Mouse (Mus musculus) midbrain, postnatal 0 days (tissue): ENCODE data around the gene Eif4h. TPM values are rescaled to one million over a fixed set of nuclear protein-coding genes. Genes with fewer than 3 reads are reported as not detected.

Source experiments
- ATAC-seq: fragments of 200-750 bp; cut with Nextera tagmentation; 2 replicates; pipeline ENCODE4 v1.8.0; 2017; ENCODE audit warnings: moderate number of reproducible peaks, mild to moderate bottlenecking, moderate TSS enrichment, moderate library complexity; ENCODE audit not compliant: low FRiP score
- DNase-seq: peaks from one replicate; pipeline ENCODE4 v3.0.0-alpha.2; 2015; ENCODE audit warnings: low spot score
- H3K27ac ChIP-seq: fragments of 300-500 bp; sonication (generic); 2 replicates; pipeline ENCODE4 v1.5.1; 2014; ENCODE audit warnings: low read depth, mild to moderate bottlenecking, low read length, mixed read lengths
- H3K27me3 ChIP-seq: fragments of 300-500 bp; sonication (generic); 2 replicates; pipeline ENCODE4 v1.6.1; 2014; ENCODE audit warnings: low read length, control low read depth, mixed read lengths; ENCODE audit not compliant: insufficient read depth
- H3K36me3 ChIP-seq: fragments of 300-500 bp; sonication (generic); 2 replicates; pipeline ENCODE4 v1.6.1; 2014; ENCODE audit warnings: low read length, control low read depth, mixed read lengths; ENCODE audit not compliant: insufficient read depth
- H3K4me1 ChIP-seq: fragments of 300-500 bp; sonication (generic); 2 replicates; pipeline ENCODE4 v1.6.1; 2014; ENCODE audit warnings: mild to moderate bottlenecking, control low read depth, antibody characterized with exemption, low read length, mixed read lengths; ENCODE audit not compliant: insufficient read depth
- H3K4me2 ChIP-seq: fragments of 300-500 bp; sonication (generic); 2 replicates; pipeline ENCODE4 v1.6.1; 2014; ENCODE audit warnings: low read depth, mild to moderate bottlenecking, low read length, mixed read lengths; ENCODE audit not compliant: poor library complexity, severe bottlenecking
- H3K4me3 ChIP-seq: fragments of 300-500 bp; sonication (generic); 2 replicates; pipeline ENCODE4 v1.5.1; 2014; ENCODE audit warnings: low read depth, mild to moderate bottlenecking, low read length, moderate library complexity
- H3K9ac ChIP-seq: fragments of 300-500 bp; sonication (generic); replicated peaks from 2 replicates; pipeline ENCODE4 v1.6.1; 2014; ENCODE audit warnings: mild to moderate bottlenecking, low read length, moderate library complexity, mixed read lengths; ENCODE audit not compliant: poor library complexity, severe bottlenecking
- H3K9me3 ChIP-seq: fragments of 300-500 bp; sonication (generic); 2 replicates; pipeline ENCODE4 v1.6.1; 2016; ENCODE audit warnings: low read length, control low read depth
- CTCF ChIP-seq: IDR thresholded peaks from 2 replicates; pipeline ENCODE4 v1.5.1; 2016; ENCODE audit warnings: antibody characterized with exemption, mild to moderate bottlenecking
- WGBS: fragments of 180-500 bp; shearing (Covaris S2); extraction: QIAGEN DNeasy Blood & Tissue Kit; methylation state at CpG from one replicate; pipeline ENCODE4 v1.1.7; 2014; 5-methylcytosine and 5-hydroxymethylcytosine counted together
- polyA plus RNA-seq: library from polyadenylated mRNA; unstranded; fragments of >200 nt; fragmentation: Nextera tagmentation; extraction: Ambion mirVana; gene quantifications from 2 replicates; pipeline ENCODE4 v1.2.1, GENCODE M21; 2015
- total RNA-seq: library from RNA; depleted of rRNA; stranded (reverse); fragments of >200 nt; gene quantifications from 2 replicates; pipeline ENCODE4 v1.2.3, GENCODE M21; 2014

Gene Eif4h
- total and polyA plus RNA-seq, 2 experiments from 2014 or later, result 302 to 435 TPM

- Histone ChIP-seq H3K27ac (no peak overlapping the region), H3K27me3 (no peaks in the 10 kb centered on the region), H3K36me3 (peaks cover 54% of the 10 kb centered on the region), H3K4me1 (no peaks in the 10 kb centered on the region), H3K9me3 (no peaks in the 10 kb centered on the region), H3K9ac (no peak overlapping the region), H3K4me2 (no peak overlapping the region), H3K4me3 (no peak overlapping the region)
- WGBS, result 72% methylated on average over 10 of the region's 10 CpGs
- ATAC-seq, result no peak
- peak; percentile 68 for DNase-seq
- TF ChIP-seq CTCF, result no peak
Observed at GRCm38 (mm10) chr5:134597711-134598110, 41.6 kb downstream of the Eif4h start.

- Histone ChIP-seq H3K4me2 (no peak overlapping the region), H3K9me3 (no peaks in the 10 kb centered on the region), H3K4me1 (no peaks in the 10 kb centered on the region), H3K36me3 (peaks cover 59% of the 10 kb centered on the region), H3K27ac (no peak overlapping the region), H3K9ac (no peak overlapping the region), H3K27me3 (no peaks in the 10 kb centered on the region), H3K4me3 (no peak overlapping the region)
- TF ChIP-seq CTCF, result no peak
- 91% methylated on average over 9 of the region's 9 CpGs for WGBS
- DNase-seq, result no peak
- no peak for ATAC-seq
Observed at GRCm38 (mm10) chr5:134593093-134593492, 46.2 kb downstream of the Eif4h start.

- Histone ChIP-seq H3K9me3 (no peaks in the 10 kb centered on the region), H3K4me3 (no peak overlapping the region), H3K27ac (no peak overlapping the region), H3K9ac (no peak overlapping the region), H3K27me3 (no peaks in the 10 kb centered on the region), H3K4me2 (no peak overlapping the region), H3K36me3 (peaks cover 50% of the 10 kb centered on the region), H3K4me1 (no peaks in the 10 kb centered on the region)
- no peak for TF ChIP-seq CTCF
- DNase-seq, result no peak
- no peak for ATAC-seq
- WGBS, result 92% methylated on average over 11 of the region's 11 CpGs
Observed at GRCm38 (mm10) chr5:134592026-134592581, 47.2 kb downstream of the Eif4h start.

- Histone ChIP-seq H3K4me2 (no peak overlapping the region), H3K36me3 (peaks cover 32% of the 10 kb centered on the region), H3K4me1 (no peaks in the 10 kb centered on the region), H3K27me3 (no peaks in the 10 kb centered on the region), H3K9ac (no peak overlapping the region), H3K9me3 (no peaks in the 10 kb centered on the region), H3K27ac (no peak overlapping the region), H3K4me3 (no peak overlapping the region)
- DNase-seq (no peak), ATAC-seq (no peak)
- 88% methylated on average over 3 of the region's 3 CpGs for WGBS
- no peak for TF ChIP-seq CTCF
Observed at GRCm38 (mm10) chr5:134589900-134590299, 49.4 kb downstream of the Eif4h start.

- H3K27me3 ChIP-seq, result no peaks in the 10 kb centered on the region
- DNase-seq, result no peak
- no peak for ATAC-seq
- H3K4me2 ChIP-seq, result no peak overlapping the region
- no peak overlapping the region for H3K9ac ChIP-seq
- no peak overlapping the region for H3K4me3 ChIP-seq
- H3K9me3 ChIP-seq, result no peaks in the 10 kb centered on the region
- no peak for TF ChIP-seq CTCF
- peaks cover 5% of the 10 kb centered on the region; the same call in 1 of the 2 replicates for H3K36me3 ChIP-seq
- H3K27ac ChIP-seq, result no peak overlapping the region
- no peaks in the 10 kb centered on the region for H3K4me1 ChIP-seq
- 90% methylated on average over 5 of the region's 5 CpGs for WGBS
Observed at GRCm38 (mm10) chr5:134584798-134585197, 54.5 kb downstream of the Eif4h start.

- DNase-seq (no peak), ATAC-seq (no peak)
- H3K36me3 ChIP-seq, result peaks cover 5% of the 10 kb centered on the region; the same call in 1 of the 2 replicates
- 83% methylated on average over 3 of the region's 3 CpGs for WGBS
- no peaks in the 10 kb centered on the region for H3K27me3 ChIP-seq
- H3K4me2 ChIP-seq, result no peak overlapping the region
- H3K4me3 ChIP-seq, result no peak overlapping the region
- no peak overlapping the region for H3K27ac ChIP-seq
- H3K4me1 ChIP-seq, result no peaks in the 10 kb centered on the region
- no peak for TF ChIP-seq CTCF
- H3K9me3 ChIP-seq, result no peaks in the 10 kb centered on the region
- no peak overlapping the region for H3K9ac ChIP-seq
Observed at GRCm38 (mm10) chr5:134583884-134584213, 55.4 kb downstream of the Eif4h start.
